In genomic region chr19:12002125-12002524, GRCm38 (mm10) we compare ENCODE assay signal across 8 mouse cellular contexts. TPM values are rescaled to one million over a fixed set of nuclear protein-coding genes. Genes with fewer than 3 reads are reported as not detected.
A peak's percentile ranks its signal among the peaks of the same experiment; 100 is the strongest.
DNase-seq lines count a peak whose midpoint lies in the region; ATAC-seq and TF ChIP-seq lines count a peak whose summit lies in the region.

No protein-coding gene starts in this region.

- no peak for TF ChIP-seq RAD21 in CH12.LX (IDR thresholded peaks at IDR 0.05; ENCODE audit: low read depth, low read length)

- no peak for TF ChIP-seq POLR2A in CH12.LX (IDR thresholded peaks at IDR 0.05; ENCODE audit: low read depth, low read length)

- TF ChIP-seq CTCF in CH12.LX (conservative IDR thresholded peaks at IDR 0.05 in 1 of 2, IDR thresholded peaks at IDR 0.05 in 1 of 2; ENCODE audit: low read depth in 2 of 2, low read length in 2 of 2), result no peak
- no peak for TF ChIP-seq CTCF in heart, postnatal 0 days (IDR thresholded peaks at IDR 0.05; ENCODE audit: low read depth)
- TF ChIP-seq CTCF in lung, embryonic 14.5 days (IDR thresholded peaks at IDR 0.05; ENCODE audit: low read depth), result no peak

- TF ChIP-seq EP300 in CH12.LX (IDR thresholded peaks at IDR 0.05; ENCODE audit: low read length), result no peak
- no peak for TF ChIP-seq EP300 in heart, postnatal 0 days (IDR thresholded peaks at IDR 0.05; ENCODE audit: low read depth)

- H3K4me3 ChIP-seq in CH12.LX (replicated peaks in 1 of 3; ENCODE audit: low read depth in 2 of 3, low read length in 2 of 3, poor library complexity in 1 of 3), result peak overlapping the region in 2 of 3 experiments; percentile 5 to 36
- H3K4me3 ChIP-seq in forebrain, embryonic 10.5 days, result peak overlapping the region; percentile 40
- H3K4me3 ChIP-seq in heart, postnatal 0 days (ENCODE audit: low read depth, low read length), result no peak overlapping the region
- H3K4me3 ChIP-seq in lung, embryonic 14.5 days (ENCODE audit: low read depth, low read length), result peak overlapping the region; percentile 22
- H3K4me3 ChIP-seq in neural tube, embryonic 13.5 days, result peak overlapping the region; percentile 18

- H3K9ac ChIP-seq in CH12.LX (ENCODE audit: insufficient read depth, low read depth), result no peak overlapping the region; the same call in 1 of the 2 replicates
- no peak overlapping the region for H3K9ac ChIP-seq in heart, postnatal 0 days (replicated peaks; ENCODE audit: low read depth, low read length)
- H3K9ac ChIP-seq in lung, embryonic 14.5 days, result no peak overlapping the region
- no peak overlapping the region for H3K9ac ChIP-seq in neural tube, embryonic 13.5 days

- in situ Hi-C loops in CH12.LX (cut with MboI; ENCODE audit: low pct_ligation_motif_present, low pct_unique_long_range_greater_than_20kb, low sequenced_read_pairs), result loop anchor here (10.0 to 25.0 kb wide), 2 partner anchors 227 to 485 kb away; partner anchors contain the start of gene Mrpl16

- H3K4me1 ChIP-seq in CH12.LX (ENCODE audit: control insufficient read depth in 1 of 2, insufficient read depth in 2 of 2), result peaks cover 11 to 18% of the 10 kb centered on the region in 2 experiments
- H3K4me1 ChIP-seq in forebrain, embryonic 10.5 days, result peaks cover 30% of the 10 kb centered on the region
- peaks cover 15% of the 10 kb centered on the region for H3K4me1 ChIP-seq in heart, postnatal 0 days (ENCODE audit: control insufficient read depth, insufficient read depth)
- H3K4me1 ChIP-seq in lung, embryonic 14.5 days (ENCODE audit: insufficient read depth), result peaks cover 2% of the 10 kb centered on the region; the same call in 1 of the 2 replicates
- H3K4me1 ChIP-seq in neural tube, embryonic 13.5 days (replicated peaks), result peaks cover 19% of the 10 kb centered on the region

- H3K27me3 ChIP-seq in CH12.LX (replicated peaks), result no peaks in the 10 kb centered on the region
- H3K27me3 ChIP-seq in forebrain, embryonic 10.5 days (ENCODE audit: poor library complexity, severe bottlenecking), result no peaks in the 10 kb centered on the region
- no peaks in the 10 kb centered on the region for H3K27me3 ChIP-seq in heart, postnatal 0 days (ENCODE audit: control insufficient read depth, insufficient read depth, low read length)
- no peaks in the 10 kb centered on the region for H3K27me3 ChIP-seq in lung, embryonic 14.5 days (ENCODE audit: insufficient read depth, low read length)
- no peaks in the 10 kb centered on the region for H3K27me3 ChIP-seq in neural tube, embryonic 13.5 days

- no peaks in the 10 kb centered on the region for H3K9me3 ChIP-seq in CH12.LX (replicated peaks; ENCODE audit: low read length)
- H3K9me3 ChIP-seq in forebrain, embryonic 10.5 days, result no peaks in the 10 kb centered on the region
- H3K9me3 ChIP-seq in heart, postnatal 0 days (replicated peaks; ENCODE audit: control insufficient read depth, low read length), result no peaks in the 10 kb centered on the region
- no peaks in the 10 kb centered on the region for H3K9me3 ChIP-seq in lung, embryonic 14.5 days (ENCODE audit: low read depth, low read length)
- H3K9me3 ChIP-seq in neural tube, embryonic 13.5 days, result no peaks in the 10 kb centered on the region

- 4% methylated on average over 11 of the region's 11 CpGs for WGBS in forebrain, embryonic 10.5 days
- 17% methylated on average over 11 of the region's 11 CpGs for WGBS in heart, postnatal 0 days
- 1% methylated on average over 11 of the region's 11 CpGs for WGBS in lung, embryonic 14.5 days
- 3% methylated on average over 11 of the region's 11 CpGs for WGBS in neural tube, embryonic 13.5 days

- H3K36me3 ChIP-seq in CH12.LX (replicated peaks in 1 of 2; ENCODE audit: control insufficient read depth in 1 of 2, insufficient read depth in 1 of 2, low read length in 1 of 2), result no peaks in the 10 kb centered on the region
- H3K36me3 ChIP-seq in forebrain, embryonic 10.5 days (replicated peaks), result no peaks in the 10 kb centered on the region
- H3K36me3 ChIP-seq in heart, postnatal 0 days (replicated peaks; ENCODE audit: control insufficient read depth, insufficient read depth, low read length), result no peaks in the 10 kb centered on the region
- no peaks in the 10 kb centered on the region for H3K36me3 ChIP-seq in lung, embryonic 14.5 days (ENCODE audit: insufficient read depth)
- no peaks in the 10 kb centered on the region for H3K36me3 ChIP-seq in neural tube, embryonic 13.5 days

- DNase-seq in CH12.LX (ENCODE audit: extremely low read depth), result peak; percentile 95
- DNase-seq in adrenal gland, postnatal 25 days, result peak; percentile 42
- peak; percentile 82 for DNase-seq in forebrain, embryonic 10.5 days (ENCODE audit: extremely low spot score, low spot score)
- peak; percentile 47 for DNase-seq in heart, postnatal 0 days (ENCODE audit: low spot score)
- DNase-seq in kidney, postnatal 14 days, result peak; percentile 39
- peak; percentile 91 for DNase-seq in lung, embryonic 14.5 days
- DNase-seq in thymus, postnatal 4 days, result peak; percentile 81

- no peak overlapping the region for H3K27ac ChIP-seq in CH12.LX (ENCODE audit: insufficient read depth, low read depth)
- H3K27ac ChIP-seq in forebrain, embryonic 10.5 days, result peak overlapping the region; percentile 44; the same call in 1 of the 2 replicates
- no peak overlapping the region for H3K27ac ChIP-seq in heart, postnatal 0 days (ENCODE audit: low read depth)
- no peak overlapping the region for H3K27ac ChIP-seq in lung, embryonic 14.5 days (ENCODE audit: low read depth)
- no peak overlapping the region for H3K27ac ChIP-seq in neural tube, embryonic 13.5 days (replicated peaks)

- peak overlapping the region; percentile 65 for H3K4me2 ChIP-seq in CH12.LX (ENCODE audit: insufficient read depth, low read depth, poor library complexity, severe bottlenecking)
- peak overlapping the region; percentile 10 for H3K4me2 ChIP-seq in heart, postnatal 0 days (ENCODE audit: low read depth, low read length)
- peak overlapping the region; percentile 53 for H3K4me2 ChIP-seq in lung, embryonic 14.5 days
- peak overlapping the region; percentile 39 for H3K4me2 ChIP-seq in neural tube, embryonic 13.5 days

- no peaks in the 10 kb centered on the region for H3K79me2 ChIP-seq in CH12.LX (replicated peaks; ENCODE audit: control insufficient read depth, extremely low read depth, insufficient read depth, poor library complexity, severe bottlenecking)

- dilution Hi-C loops in CH12.LX (cut with MboI; ENCODE audit: extremely low pct_ligation_motif_present, extremely low pct_unique_long_range_greater_than_20kb, low sequenced_read_pairs), result no loop called here

- ATAC-seq in heart, postnatal 0 days (ENCODE audit: insufficient read depth, low read depth), result no peak
- ATAC-seq in lung, embryonic 14.5 days (ENCODE audit: insufficient read depth), result peak; percentile 81
- ATAC-seq in neural tube, embryonic 13.5 days (ENCODE audit: low read depth), result no peak

TF ChIP-seq in CH12.LX, 34 proteins besides CTCF, POLR2A, EP300 and RAD21:
- TF ChIP-seq TBP (conservative IDR thresholded peaks at IDR 0.05; ENCODE audit: low read depth, low read length), result peak; percentile 100
- no peak for TF ChIP-seq UBTF (IDR thresholded peaks at IDR 0.05; ENCODE audit: low read depth, low read length)

RNA-seq across cellular contexts. Expression of gene Osbp, which starts 36.4 kb away (rescaled TPM):
- 17.7 and 20.6 TPM in 2 replicates for total RNA-seq in CH12.LX (2012; rRNA removed)
- total RNA-seq in CH12.LX (2014; rRNA removed), result 21.1 and 21.4 TPM in 2 replicates
- polyA plus RNA-seq in CH12.LX (2012; ENCODE audit: insufficient read length, low read depth), result 24.7 and 25.0 TPM in 2 replicates
- total RNA-seq in adrenal gland, postnatal 25 days (2021), result 91.9 and 111 TPM in 2 replicates
- polyA plus RNA-seq in forebrain, embryonic 10.5 days (2016; fragmentation: Nextera tagmentation; extraction: Ambion mirVana), result 3.2 and 3.3 TPM in 2 replicates
- 32.7 and 43.2 TPM in 2 replicates for total RNA-seq in heart, postnatal 0 days (2014; rRNA removed; ENCODE audit: low replicate concordance)
- polyA plus RNA-seq in heart, postnatal 0 days (2015; fragmentation: Nextera tagmentation; extraction: Ambion mirVana), result 4.7 and 5.1 TPM in 2 replicates
- 7.4 and 7.5 TPM in 2 replicates for polyA plus RNA-seq in lung, embryonic 14.5 days (2014; fragmentation: Nextera tagmentation; extraction: Ambion mirVana)
- polyA plus RNA-seq in neural tube, embryonic 13.5 days (2015; fragmentation: Nextera tagmentation; extraction: Ambion mirVana), result 4.5 and 4.7 TPM in 2 replicates

RNA-seq across cellular contexts. Expression of gene Olfr1423, which starts 39.0 kb away (rescaled TPM):
- total RNA-seq in CH12.LX (2012; rRNA removed) (under 0.01 TPM in 1 of 2 replicates, not detected in the other), CH12.LX (2014; rRNA removed) (not detected in 2 replicates)
- 0.04 and 0.07 TPM in 2 replicates for polyA plus RNA-seq in CH12.LX (2012; ENCODE audit: insufficient read length, low read depth)
- total RNA-seq in adrenal gland, postnatal 25 days (2021), result not detected in 2 replicates
- polyA plus RNA-seq in forebrain, embryonic 10.5 days (2016; fragmentation: Nextera tagmentation; extraction: Ambion mirVana), result 0.04 TPM in 2 replicates
- not detected in 2 replicates for total RNA-seq in heart, postnatal 0 days (2014; rRNA removed; ENCODE audit: low replicate concordance)
- not detected in 2 replicates for polyA plus RNA-seq in heart, postnatal 0 days (2015; fragmentation: Nextera tagmentation; extraction: Ambion mirVana)
- polyA plus RNA-seq in lung, embryonic 14.5 days (2014; fragmentation: Nextera tagmentation; extraction: Ambion mirVana), result not detected in 2 replicates
- not detected in 2 replicates for polyA plus RNA-seq in neural tube, embryonic 13.5 days (2015; fragmentation: Nextera tagmentation; extraction: Ambion mirVana)

Comparison
In these comparisons a context has a peak if more than half of its experiments do, and no peak if none do; other contexts are left out.
1. DNase-seq: peak in every context shown above with its lines; median percentile 95 in CH12.LX; 91 in lung, embryonic 14.5 days; 82 in forebrain, embryonic 10.5 days; 81 in thymus, postnatal 4 days; 47 in heart, postnatal 0 days; 42 in adrenal gland, postnatal 25 days; 39 in kidney, postnatal 14 days.
2. H3K4me2 ChIP-seq: peak in every context shown above with its lines; median percentile 65 in CH12.LX; 53 in lung, embryonic 14.5 days; 39 in neural tube, embryonic 13.5 days; 10 in heart, postnatal 0 days.